Mouse (Mus musculus): Measurements from ENCODE around the gene March10.
A peak's percentile ranks its signal among the peaks of the same experiment; 100 is the strongest.

March10 gene

GRCm38 (mm10) chr11:105466756-105467155 lies 10.2 kb upstream of the March10 start:
- DNase-seq (ENCODE audit: low read depth, low spot score) = no peak

GRCm38 (mm10) chr11:105465488-105465887 lies 9.0 kb upstream of the March10 start:
- DNase-seq (ENCODE audit: low read depth, low spot score) = no peak

- DNase-seq (ENCODE audit: low read depth, low spot score) = no peak
These were observed 8.0 kb upstream of the March10 start for GRCm38 (mm10) chr11:105464430-105464967.

- no peak for DNase-seq (ENCODE audit: low read depth, low spot score)
These were observed 3.4 kb upstream of the March10 start for GRCm38 (mm10) chr11:105459900-105460299.

GRCm38 (mm10) chr11:105457041-105457440 lies 506 bp upstream of the March10 start:
- no peak for DNase-seq (ENCODE audit: low read depth, low spot score)

GRCm38 (mm10) chr11:105455118-105455517 lies 1.4 kb downstream of the March10 start:
- DNase-seq (ENCODE audit: low read depth, low spot score) = no peak

- no peak for DNase-seq (ENCODE audit: low read depth, low spot score)
These were observed 3.5 kb downstream of the March10 start for GRCm38 (mm10) chr11:105453084-105453483.

GRCm38 (mm10) chr11:105452504-105452903 lies 4.0 kb downstream of the March10 start:
- no peak for DNase-seq (ENCODE audit: low read depth, low spot score)

GRCm38 (mm10) chr11:105451553-105452135 lies 4.9 kb downstream of the March10 start:
- DNase-seq (ENCODE audit: low read depth, low spot score) = no peak

- no peak for DNase-seq (ENCODE audit: low read depth, low spot score)
These were observed 6.8 kb downstream of the March10 start for GRCm38 (mm10) chr11:105449581-105450315.

- no peak for DNase-seq (ENCODE audit: low read depth, low spot score)
These were observed 8.9 kb downstream of the March10 start for GRCm38 (mm10) chr11:105447661-105448060.

- no peak for DNase-seq (ENCODE audit: low read depth, low spot score)
These were observed 10.3 kb downstream of the March10 start for GRCm38 (mm10) chr11:105446221-105446620.

- DNase-seq (ENCODE audit: low read depth, low spot score) = no peak
These were observed 10.8 kb downstream of the March10 start for GRCm38 (mm10) chr11:105445741-105446140.

- peak; percentile 35 for DNase-seq (ENCODE audit: low read depth, low spot score)
These were observed 11.6 kb downstream of the March10 start for GRCm38 (mm10) chr11:105444929-105445328.

- DNase-seq (ENCODE audit: low read depth, low spot score) = no peak
These were observed 13.0 kb downstream of the March10 start for GRCm38 (mm10) chr11:105443505-105443904.

GRCm38 (mm10) chr11:105439796-105440195 lies 16.7 kb downstream of the March10 start:
- no peak for DNase-seq (ENCODE audit: low read depth, low spot score)

- no peak for DNase-seq (ENCODE audit: low read depth, low spot score)
These were observed 17.6 kb downstream of the March10 start for GRCm38 (mm10) chr11:105438907-105439306.

GRCm38 (mm10) chr11:105426441-105426840 lies 30.1 kb downstream of the March10 start:
- no peak for DNase-seq (ENCODE audit: low read depth, low spot score)

- peak; percentile 80 for DNase-seq (ENCODE audit: low read depth, low spot score)
These were observed 31.9 kb downstream of the March10 start for GRCm38 (mm10) chr11:105424643-105425042.

- DNase-seq (ENCODE audit: low read depth, low spot score) = no peak
These were observed 35.7 kb downstream of the March10 start for GRCm38 (mm10) chr11:105420671-105421450.

GRCm38 (mm10) chr11:105419946-105420345 lies 36.6 kb downstream of the March10 start:
- peak; percentile 7 for DNase-seq (ENCODE audit: low read depth, low spot score)

GRCm38 (mm10) chr11:105414009-105414408 lies 42.5 kb downstream of the March10 start:
- DNase-seq (ENCODE audit: low read depth, low spot score) = no peak
